8 mouse cellular contexts compared by ENCODE assay signal in the genomic region with DNA sequence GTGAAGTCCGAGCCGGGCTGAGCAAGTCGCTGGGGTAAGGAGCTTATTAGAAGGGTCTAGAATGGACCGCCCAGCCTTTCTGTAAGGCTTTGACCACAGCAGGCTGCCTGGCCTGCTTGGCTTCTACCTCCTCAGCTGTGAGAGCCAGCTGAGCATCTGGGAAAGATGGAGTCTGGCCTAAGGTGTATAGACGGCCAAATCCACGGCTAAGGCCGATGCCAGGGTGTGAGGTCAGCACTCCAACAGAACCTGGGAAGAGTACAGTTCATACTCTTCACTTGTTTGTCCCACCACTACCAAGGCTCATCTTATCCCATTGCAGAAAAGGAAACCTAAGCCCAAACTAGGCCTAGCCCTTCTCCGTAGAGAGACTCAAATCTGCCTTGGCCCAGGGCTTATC. TPM values are rescaled to one million over a fixed set of nuclear protein-coding genes. Genes with fewer than 3 reads are reported as not detected.
DNase-seq lines count a peak whose midpoint lies in the region; ATAC-seq lines count a peak whose summit lies in the region.

No protein-coding gene starts in this region.

- H3K27ac ChIP-seq in heart, embryonic 11.5 days (ENCODE audit: low read depth, low read length): no peak overlapping the region
- 0 out of 2 replicates have a peak overlapping the region, but pooled peaks have one; percentile 91 for H3K27ac ChIP-seq in hindbrain, embryonic 11.5 days (ENCODE audit: low read depth, low read length)
- H3K27ac ChIP-seq in midbrain, embryonic 13.5 days: peak overlapping the region; percentile 94

- no peak overlapping the region for H3K9ac ChIP-seq in heart, embryonic 11.5 days (ENCODE audit: low read depth, low read length)
- H3K9ac ChIP-seq in hindbrain, embryonic 11.5 days (ENCODE audit: low read depth, low read length): peak overlapping the region; percentile 91
- H3K9ac ChIP-seq in midbrain, embryonic 13.5 days (replicated peaks): peak overlapping the region; percentile 94

- WGBS in heart, embryonic 11.5 days (ENCODE audit: insufficient replicate concordance): 73% methylated on average over 8 of the region's 8 CpGs
- WGBS in hindbrain, embryonic 11.5 days: 73% methylated on average over 8 of the region's 8 CpGs
- 65% methylated on average over 8 of the region's 8 CpGs for WGBS in midbrain, embryonic 13.5 days

- ATAC-seq in heart, embryonic 11.5 days (replicated peaks; ENCODE audit: insufficient number of reproducible peaks, low FRiP score, low TSS enrichment): no peak
- no peak for ATAC-seq in hindbrain, embryonic 11.5 days (ENCODE audit: low FRiP score)
- ATAC-seq in midbrain, embryonic 13.5 days: no peak
- ATAC-seq in megakaryocyte progenitor cell, adult 5-6 weeks (replicated peaks; ENCODE audit: poor library complexity): no peak

- peak overlapping the region; percentile 89 for H3K4me2 ChIP-seq in heart, embryonic 11.5 days
- H3K4me2 ChIP-seq in hindbrain, embryonic 11.5 days (replicated peaks; ENCODE audit: low read depth, low read length): peak overlapping the region; percentile 75
- H3K4me2 ChIP-seq in midbrain, embryonic 13.5 days (replicated peaks): peak overlapping the region; percentile 72

- H3K27me3 ChIP-seq in heart, embryonic 11.5 days (ENCODE audit: control insufficient read depth, insufficient read depth, low read length): peaks cover 21% of the 10 kb centered on the region
- H3K27me3 ChIP-seq in hindbrain, embryonic 11.5 days (ENCODE audit: control insufficient read depth, insufficient read depth, low read length): no peaks in the 10 kb centered on the region
- H3K27me3 ChIP-seq in midbrain, embryonic 13.5 days: no peaks in the 10 kb centered on the region

- DNase-seq in heart, adult 8-10 months (ENCODE audit: low spot score): no peak
- peak; percentile 79 to 84 for DNase-seq in cerebellum, postnatal 10 days
- DNase-seq in hindbrain, embryonic 11.5 days (ENCODE audit: low spot score): no peak
- no peak for DNase-seq in adrenal gland, postnatal 14 days
- no peak for DNase-seq in layer of hippocampus, postnatal 14 days (ENCODE audit: low spot score in 2 of 2)

- H3K4me3 ChIP-seq in heart, embryonic 11.5 days (ENCODE audit: low read depth, low read length): peak overlapping the region; percentile 52
- H3K4me3 ChIP-seq in hindbrain, embryonic 11.5 days (ENCODE audit: low read depth, low read length): peak overlapping the region; percentile 62
- H3K4me3 ChIP-seq in midbrain, embryonic 13.5 days (replicated peaks): peak overlapping the region; percentile 64

- H3K36me3 ChIP-seq in heart, embryonic 11.5 days (ENCODE audit: control insufficient read depth, insufficient read depth, low read length): no peaks in the 10 kb centered on the region
- H3K36me3 ChIP-seq in hindbrain, embryonic 11.5 days (ENCODE audit: control insufficient read depth, insufficient read depth, low read length): no peaks in the 10 kb centered on the region
- no peaks in the 10 kb centered on the region for H3K36me3 ChIP-seq in midbrain, embryonic 13.5 days

- no peaks in the 10 kb centered on the region for H3K9me3 ChIP-seq in heart, embryonic 11.5 days (replicated peaks; ENCODE audit: control insufficient read depth, low read length)
- no peaks in the 10 kb centered on the region for H3K9me3 ChIP-seq in hindbrain, embryonic 11.5 days (ENCODE audit: control insufficient read depth, low read length)
- no peaks in the 10 kb centered on the region for H3K9me3 ChIP-seq in midbrain, embryonic 13.5 days

- peaks cover 16% of the 10 kb centered on the region for H3K4me1 ChIP-seq in heart, embryonic 11.5 days (ENCODE audit: control insufficient read depth, insufficient read depth, low read length)
- peaks cover 19% of the 10 kb centered on the region for H3K4me1 ChIP-seq in hindbrain, embryonic 11.5 days (replicated peaks; ENCODE audit: control insufficient read depth, insufficient read depth, low read length)
- peaks cover 78% of the 10 kb centered on the region for H3K4me1 ChIP-seq in midbrain, embryonic 13.5 days (replicated peaks)

RNA-seq across cellular contexts. Expression of a gene that starts 1.3 kb away (rescaled TPM):
- polyA plus RNA-seq in heart, embryonic 11.5 days (2014; fragmentation: Nextera tagmentation; extraction: Ambion mirVana): 3.7 TPM in 2 replicates
- total RNA-seq in heart, adult 8-10 months (2022): 10 to 100 TPM in 2 of 4 experiments, 1 to 10 TPM in 2; 8.6 to 12.9 (median 10.1) TPM
- 19.5 and 20.5 TPM in 2 replicates for polyA plus RNA-seq in hindbrain, embryonic 11.5 days (2014; fragmentation: Nextera tagmentation; extraction: Ambion mirVana)
- polyA plus RNA-seq in midbrain, embryonic 13.5 days (2015; fragmentation: Nextera tagmentation; extraction: Ambion mirVana): 28.4 and 34.7 TPM in 2 replicates
- 15.9 and 20.6 TPM in 2 replicates for total RNA-seq in adrenal gland, postnatal 14 days (2021)
- 0.10 and 0.30 TPM in 2 replicates for total RNA-seq in megakaryocyte progenitor cell, adult 5-6 weeks (2015)
- not detected in 2 replicates for total RNA-seq in megakaryocyte progenitor cell, adult 5-6 weeks (2017)
- 100 to 1,000 TPM; 188 to 193 TPM for total RNA-seq in layer of hippocampus, postnatal 14 days (2021)

Comparison
In these comparisons a context has a peak if more than half of its experiments do, and no peak if none do; other contexts are left out.
1. DNase-seq: peak in cerebellum, postnatal 10 days (2 of 2); none in heart, adult 8-10 months (single experiment), hindbrain, embryonic 11.5 days (single experiment), adrenal gland, postnatal 14 days (single experiment) and layer of hippocampus, postnatal 14 days (0 of 2).
2. Peak in every context shown above with its lines, with median percentiles within 50 percentile points of each other: H3K4me2 ChIP-seq and H3K4me3 ChIP-seq.